8 mouse cellular contexts compared by ENCODE assay signal in the genomic region with DNA sequence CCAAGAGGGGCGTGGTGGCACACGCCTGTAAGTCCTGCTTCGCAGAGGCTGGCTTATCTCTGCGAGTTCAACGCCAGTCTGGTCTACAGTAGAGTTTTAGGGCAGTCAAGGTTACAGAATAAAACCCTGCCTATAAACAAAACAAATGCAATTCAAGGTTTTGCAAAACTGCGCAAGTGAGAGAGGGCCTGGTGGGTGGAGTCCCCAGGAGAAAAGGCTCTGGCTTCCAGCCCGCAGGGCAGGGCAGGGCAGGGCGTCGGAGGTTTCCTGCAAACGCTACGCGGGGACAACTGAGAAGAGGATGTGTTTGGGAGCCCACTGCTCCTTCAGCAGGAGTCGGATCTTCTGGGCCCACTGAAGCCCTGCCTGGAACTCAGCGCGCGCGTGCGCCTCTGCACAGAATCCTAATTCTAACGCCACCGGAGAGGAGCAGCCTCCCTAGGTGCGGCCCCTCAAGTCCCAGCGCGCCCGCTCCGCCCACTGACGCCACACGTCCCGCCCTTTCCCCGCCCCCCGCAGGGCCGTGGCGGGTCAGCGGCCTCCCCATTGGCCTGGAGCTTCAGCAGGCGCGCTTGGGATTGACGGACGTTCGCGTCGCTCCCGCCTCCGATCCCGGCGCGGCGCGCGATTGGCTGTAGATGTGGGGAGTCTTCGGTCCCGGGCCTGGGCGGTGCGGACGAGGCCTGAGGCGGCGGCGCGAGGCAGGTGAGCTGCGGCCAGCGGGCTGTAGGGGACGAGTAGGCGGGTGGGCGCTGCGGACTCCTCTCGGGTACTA. TPM values are rescaled to one million over a fixed set of nuclear protein-coding genes. Genes with fewer than 3 reads are reported as not detected.
DNase-seq lines count a peak whose midpoint lies in the region; ATAC-seq and TF ChIP-seq lines count a peak whose summit lies in the region.

A gene (plus strand): TSS at position 643 of the 775 bp plus-strand sequence.

- H3K9me3 ChIP-seq in erythroblast, embryonic 14.5 days (ENCODE audit: control insufficient read depth, low read length), result no peaks in the 10 kb centered on the region
- H3K9me3 ChIP-seq in heart, embryonic 11.5 days (replicated peaks; ENCODE audit: control insufficient read depth, low read length), result no peaks in the 10 kb centered on the region
- no peaks in the 10 kb centered on the region for H3K9me3 ChIP-seq in kidney, embryonic 16.5 days (ENCODE audit: low read length)

- H3K27me3 ChIP-seq in C2C12 (ENCODE audit: control insufficient read depth, insufficient read depth, insufficient read length) (no peaks in the 10 kb centered on the region), myocyte (ENCODE audit: control insufficient read depth, insufficient read depth, insufficient read length) (no peaks in the 10 kb centered on the region)
- H3K27me3 ChIP-seq in erythroblast, embryonic 14.5 days (ENCODE audit: control insufficient read depth), result no peaks in the 10 kb centered on the region
- no peaks in the 10 kb centered on the region for H3K27me3 ChIP-seq in heart, embryonic 11.5 days (ENCODE audit: control insufficient read depth, insufficient read depth, low read length)
- H3K27me3 ChIP-seq in kidney, embryonic 16.5 days (ENCODE audit: insufficient read depth, low read length), result no peaks in the 10 kb centered on the region
- H3K27me3 ChIP-seq in liver, adult 2 months (ENCODE audit: control insufficient read depth, insufficient read depth, low read length), result no peaks in the 10 kb centered on the region
- no peaks in the 10 kb centered on the region for H3K27me3 ChIP-seq in splenic B cell, adult 2 months (ENCODE audit: control insufficient read depth, insufficient read depth, low read length, poor library complexity, severe bottlenecking)

- peaks cover 46% of the 10 kb centered on the region for H3K79me2 ChIP-seq in C2C12 (ENCODE audit: control insufficient read depth, insufficient read depth)
- H3K79me2 ChIP-seq in liver, adult 2 months (ENCODE audit: control insufficient read depth, insufficient read depth, low read length), result peaks cover 21% of the 10 kb centered on the region
- peaks cover 44% of the 10 kb centered on the region for H3K79me2 ChIP-seq in myocyte (ENCODE audit: control insufficient read depth, insufficient read depth)

- peak within 1 kb of the TSS; percentile 74 for H3K4me3 ChIP-seq in C2C12 (ENCODE audit: insufficient read depth, poor library complexity, severe bottlenecking)
- H3K4me3 ChIP-seq in erythroblast, embryonic 14.5 days (replicated peaks), result peak within 1 kb of the TSS; percentile 98
- peak within 1 kb of the TSS; percentile 94 for H3K4me3 ChIP-seq in heart, embryonic 11.5 days (ENCODE audit: low read depth, low read length)
- peak within 1 kb of the TSS; percentile 91 for H3K4me3 ChIP-seq in kidney, embryonic 16.5 days (ENCODE audit: low read length)
- H3K4me3 ChIP-seq in liver, adult 2 months (ENCODE audit: insufficient read depth, low read depth, low read length), result peak within 1 kb of the TSS; percentile 98
- peak within 1 kb of the TSS; percentile 54 for H3K4me3 ChIP-seq in myocyte

- under 1% methylated on average over 64 of the region's 64 CpGs for WGBS in heart, embryonic 11.5 days (ENCODE audit: insufficient replicate concordance)
- WGBS in kidney, embryonic 16.5 days, result 1% methylated on average over 59 of the region's 64 CpGs
- under 1% methylated on average over 57 of the region's 64 CpGs for WGBS in liver, adult 2 months

- TF ChIP-seq CTCF in C2C12 (IDR thresholded peaks at IDR 0.05; ENCODE audit: control insufficient read depth, insufficient read depth, insufficient read length), result no peak
- TF ChIP-seq CTCF in brain, embryonic 14.5 days (IDR thresholded peaks at IDR 0.05; ENCODE audit: borderline replicate concordance, extremely low read depth, insufficient read depth, insufficient read length), result no peak
- TF ChIP-seq CTCF in liver, adult 2 months (IDR thresholded peaks at IDR 0.05; ENCODE audit: low read depth, low read length), result no peak

- DNase-seq in brain, embryonic 14.5 days (ENCODE audit: low read depth), result peak; percentile 99
- DNase-seq in liver, adult 2 months (ENCODE audit: extremely low read depth, low read depth, low spot score), result peak; percentile 85
- peak; percentile 98 for DNase-seq in splenic B cell, adult 2 months (ENCODE audit: low read depth, low spot score)

- peak within 1 kb of the TSS; percentile 92 for H3K4me2 ChIP-seq in heart, embryonic 11.5 days
- H3K4me2 ChIP-seq in kidney, embryonic 16.5 days (replicated peaks; ENCODE audit: low read depth, low read length), result peak within 1 kb of the TSS; percentile 91
- peak within 1 kb of the TSS; percentile 93 for H3K4me2 ChIP-seq in myocyte (ENCODE audit: low read depth)

- peaks cover 93% of the 10 kb centered on the region for H3K4me1 ChIP-seq in erythroblast, embryonic 14.5 days (ENCODE audit: control insufficient read depth)
- peaks cover 13% of the 10 kb centered on the region for H3K4me1 ChIP-seq in heart, embryonic 11.5 days (ENCODE audit: control insufficient read depth, insufficient read depth, low read length)
- H3K4me1 ChIP-seq in kidney, embryonic 16.5 days (ENCODE audit: insufficient read depth, low read length), result peaks cover 20% of the 10 kb centered on the region
- H3K4me1 ChIP-seq in liver, adult 2 months (ENCODE audit: control insufficient read depth, insufficient read depth, low read length), result peaks cover 14% of the 10 kb centered on the region

- peak within 1 kb of the TSS; percentile 91 for H3K9ac ChIP-seq in heart, embryonic 11.5 days (ENCODE audit: low read depth, low read length)
- peak within 1 kb of the TSS; percentile 89 for H3K9ac ChIP-seq in kidney, embryonic 16.5 days (replicated peaks; ENCODE audit: low read length)
- peak within 1 kb of the TSS; percentile 98 for H3K9ac ChIP-seq in liver, adult 2 months (ENCODE audit: low read depth, low read length)

- H3K36me3 ChIP-seq in C2C12 (ENCODE audit: control insufficient read depth, insufficient read depth), result peaks cover 6% of the 10 kb centered on the region
- peaks cover 30% of the 10 kb centered on the region for H3K36me3 ChIP-seq in erythroblast, embryonic 14.5 days (ENCODE audit: control insufficient read depth)
- H3K36me3 ChIP-seq in heart, embryonic 11.5 days (ENCODE audit: control insufficient read depth, insufficient read depth, low read length), result no peaks in the 10 kb centered on the region
- no peaks in the 10 kb centered on the region for H3K36me3 ChIP-seq in kidney, embryonic 16.5 days (ENCODE audit: insufficient read depth, low read length)
- H3K36me3 ChIP-seq in liver, adult 2 months (ENCODE audit: control insufficient read depth, insufficient read depth, low read length), result no peaks in the 10 kb centered on the region
- no peaks in the 10 kb centered on the region for H3K36me3 ChIP-seq in myocyte (ENCODE audit: control insufficient read depth, insufficient read depth)
- no peaks in the 10 kb centered on the region for H3K36me3 ChIP-seq in splenic B cell, adult 2 months (ENCODE audit: control insufficient read depth, insufficient read depth, low read length, poor library complexity, severe bottlenecking)

- peak; percentile 97 for ATAC-seq in heart, embryonic 11.5 days (replicated peaks; ENCODE audit: insufficient number of reproducible peaks, low FRiP score, low TSS enrichment)
- peak; percentile 99 for ATAC-seq in kidney, embryonic 16.5 days (ENCODE audit: low FRiP score, low TSS enrichment)

- peaks cover 39% of the 10 kb centered on the region for H3K79me3 ChIP-seq in C2C12 (ENCODE audit: low read depth)

- TF ChIP-seq POLR2A in brain, embryonic 14.5 days (IDR thresholded peaks at IDR 0.05; ENCODE audit: borderline replicate concordance, extremely low read depth, insufficient read depth, insufficient read length, poor library complexity, severe bottlenecking), result peak; percentile 86
- TF ChIP-seq POLR2A in liver, adult 2 months (IDR thresholded peaks at IDR 0.05; ENCODE audit: extremely low read depth, insufficient read depth, low read length), result peak; percentile 72
- TF ChIP-seq POLR2A in myocyte (IDR thresholded peaks at IDR 0.05; ENCODE audit: insufficient read length, low read depth), result peak; percentile 90

- peak within 1 kb of the TSS; percentile 84 for H3ac ChIP-seq in C2C12 (ENCODE audit: control insufficient read depth, insufficient read length, low read depth)
- H3ac ChIP-seq in myocyte (ENCODE audit: control insufficient read depth, insufficient read length), result peak within 1 kb of the TSS; percentile 73

- peak within 1 kb of the TSS; percentile 88 for H3K27ac ChIP-seq in heart, embryonic 11.5 days (ENCODE audit: low read depth, low read length)
- peak within 1 kb of the TSS; percentile 69 for H3K27ac ChIP-seq in kidney, embryonic 16.5 days (ENCODE audit: low read length)
- H3K27ac ChIP-seq in liver, adult 2 months (replicated peaks; ENCODE audit: insufficient read depth, low read depth, low read length), result peak within 1 kb of the TSS; percentile 85

TF ChIP-seq in C2C12, 6 proteins besides CTCF, POLR2A, EP300 and RAD21:
- TF ChIP-seq MYOD1 (IDR thresholded peaks at IDR 0.05; ENCODE audit: control insufficient read depth, insufficient read length, low read depth) (no peak), MAX (IDR thresholded peaks at IDR 0.05) (peak; percentile 11)

TF ChIP-seq in myocyte, 11 proteins besides CTCF, POLR2A, EP300 and RAD21:
- TF ChIP-seq MYOG (IDR thresholded peaks at IDR 0.05; ENCODE audit: control insufficient read depth in 1 of 3, insufficient read depth in 1 of 3, insufficient read length in 2 of 3, low read depth in 2 of 3) (peak in 1 of 3 experiments; percentile 50), SRF (IDR thresholded peaks at IDR 0.05; ENCODE audit: control insufficient read depth, insufficient read length, low read depth) (peak; percentile 47), MYOD1 (IDR thresholded peaks at IDR 0.05; ENCODE audit: control insufficient read depth in 1 of 3, insufficient read length in 2 of 3, low read depth in 2 of 3) (peak in 2 of 3 experiments; percentile 18 to 60), TCF12 (IDR thresholded peaks at IDR 0.05; ENCODE audit: insufficient read depth, poor library complexity, severe bottlenecking) (no peak), POLR2AphosphoS2 (IDR thresholded peaks at IDR 0.05; ENCODE audit: insufficient read length, low read depth) (peak; percentile 87)

RNA-seq across cellular contexts. Expression of the gene that starts here (rescaled TPM):
- polyA plus RNA-seq in C2C12 (2012; fragmentation: generic; extraction: Trizol) (39.4 TPM), myocyte (2012; fragmentation: generic; extraction: Trizol) (65.5 TPM)
- 72.7 and 75.2 TPM in 2 replicates for polyA plus RNA-seq in brain, embryonic 14.5 days (2012; rRNA removed)
- polyA plus RNA-seq in erythroblast, embryonic 14.5 days (2012), result 0.91 and 1.2 TPM in 2 replicates
- polyA plus RNA-seq in heart, embryonic 11.5 days (2014; fragmentation: Nextera tagmentation; extraction: Ambion mirVana), result 33.4 and 40.9 TPM in 2 replicates
- polyA plus RNA-seq in kidney, embryonic 16.5 days (2015; fragmentation: Nextera tagmentation; extraction: Ambion mirVana), result 62.0 and 62.8 TPM in 2 replicates
- 15.6 and 15.8 TPM in 2 replicates for total RNA-seq in liver, adult 2 months (2014; rRNA removed)
- 6.7 and 8.8 TPM in 2 replicates for polyA plus RNA-seq in liver, adult 2 months (2012; rRNA removed)

Comparison
In these comparisons a context has a peak if more than half of its experiments do, and no peak if none do; other contexts are left out.
1. Peak in every context shown above with its lines: DNase-seq, ATAC-seq, H3K4me3 ChIP-seq and H3K27ac ChIP-seq.